Mouse (Mus musculus): ENCODE measurements at regions not wholly inside any gene's neighbourhood (a gene's known extent, or its start where the extent isn't known, plus 50 kb on each side); places are given as distances from the start of the nearest gene placed in this dataset.
A peak's percentile ranks its signal among the peaks of the same experiment; 100 is the strongest.

GRCm38 (mm10) chr11:121777553-121777952 lies 52.5 kb upstream of the Ptchd3 start:
- TF ChIP-seq MAFK (IDR thresholded peaks at IDR 0.05; ENCODE audit: insufficient replicate concordance, low read length) (no peak), CTCF (conservative IDR thresholded peaks at IDR 0.05 in 1 of 2, IDR thresholded peaks at IDR 0.05 in 1 of 2; ENCODE audit: low read depth in 2 of 2, low read length in 2 of 2) (no peak), ZC3H11A (IDR thresholded peaks at IDR 0.05; ENCODE audit: low read depth, low read length) (no peak), SMC3 (IDR thresholded peaks at IDR 0.05; ENCODE audit: low read depth, low read length) (no peak), JUND (conservative IDR thresholded peaks at IDR 0.05; ENCODE audit: low read depth, low read length) (peak; percentile 53), MAZ (IDR thresholded peaks at IDR 0.05; ENCODE audit: low read depth, low read length) (no peak), POLR2A (IDR thresholded peaks at IDR 0.05; ENCODE audit: low read depth, low read length) (no peak), MXI1 (IDR thresholded peaks at IDR 0.05; ENCODE audit: low read depth, low read length) (no peak), RCOR1 (conservative IDR thresholded peaks at IDR 0.05; ENCODE audit: low read depth, low read length) (no peak)

All from CH12.LX (cell line).